Mouse (Mus musculus): ENCODE data around the gene 1810024B03Rik.
A peak's percentile ranks its signal among the peaks of the same experiment; 100 is the strongest.

The 1810024B03Rik gene

DNA sequence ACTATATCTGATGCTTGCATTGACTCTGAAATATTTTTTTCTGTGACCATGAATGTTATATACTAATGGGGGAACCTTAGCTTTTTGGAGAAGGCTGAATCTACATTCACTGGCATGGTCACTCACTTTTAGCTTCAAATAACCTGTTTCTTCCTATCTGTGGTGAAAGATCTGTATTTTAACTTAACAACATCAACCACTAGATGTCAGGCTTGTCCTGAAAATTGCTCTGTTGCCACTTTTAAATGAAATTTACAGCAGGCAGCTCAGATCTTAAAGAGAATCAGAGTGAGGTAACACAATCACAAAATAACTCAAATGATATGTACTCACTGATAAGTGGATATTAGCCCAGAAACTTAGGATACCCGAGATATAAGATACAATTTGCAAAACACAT is 41.8 kb downstream of the 1810024B03Rik start:
- peak; percentile 57 to 74 for DNase-seq

GRCm38 (mm10) chr2:127165675-127166074 is 42.4 kb downstream of the 1810024B03Rik start:
- DNase-seq: no peak

GRCm38 (mm10) chr2:127145699-127146098 is 62.4 kb downstream of the 1810024B03Rik start:
- no peak for DNase-seq

DNA sequence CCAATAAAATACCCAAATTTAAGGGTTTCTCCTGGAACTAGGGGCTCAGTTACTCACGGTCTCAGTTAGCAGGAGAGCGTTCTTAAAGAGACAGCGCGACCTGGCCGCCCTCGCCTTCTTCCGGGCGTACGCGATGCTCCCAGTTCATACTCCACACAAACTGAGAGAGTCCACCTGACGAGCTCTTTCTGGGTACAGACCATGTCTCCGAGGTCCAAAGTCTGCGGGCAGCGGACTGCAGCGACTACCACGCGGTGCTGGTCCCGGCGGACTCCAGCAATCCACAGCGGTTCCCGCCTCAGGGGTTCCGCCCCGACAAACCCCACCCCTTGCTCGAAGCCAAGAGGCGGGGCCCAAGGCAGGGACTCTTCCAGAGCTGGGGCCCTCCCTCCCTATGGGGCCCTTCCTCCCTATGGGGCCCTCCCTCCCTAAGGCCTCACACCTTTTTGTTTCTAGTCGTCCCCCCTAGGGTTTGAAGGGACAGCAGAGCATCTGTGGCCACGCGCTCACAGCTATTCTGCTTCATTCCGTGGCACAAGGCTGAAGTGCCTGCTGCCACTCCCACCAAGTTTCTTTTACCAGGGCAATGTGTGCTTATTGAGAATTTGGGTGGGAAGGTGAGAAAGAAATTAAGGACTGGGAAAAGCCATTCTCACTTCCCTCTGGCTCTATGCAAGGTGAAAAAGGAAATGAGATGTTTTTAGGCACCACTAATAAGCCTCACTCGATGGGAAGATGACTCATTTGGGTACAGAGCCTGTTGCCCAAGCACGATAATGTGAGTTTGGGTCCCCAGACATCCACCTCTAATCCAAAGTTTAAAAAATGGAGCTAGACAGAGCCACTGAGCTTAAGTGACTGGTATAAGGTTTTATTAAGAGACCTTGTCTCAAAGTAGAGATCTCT is 64.7 kb downstream of the 1810024B03Rik start, which contains the start of gene Itpripl1:
Itpripl1 (minus strand) TSS at position 285 of the 906 bp plus-strand sequence.
- peak; percentile 57 to 68 for DNase-seq

GRCm38 (mm10) chr2:127142577-127143157 is 65.4 kb downstream of the 1810024B03Rik start:
- peak; percentile 12 to 20 for DNase-seq

- no peak for DNase-seq
These were observed 66.0 kb downstream of the 1810024B03Rik start for GRCm38 (mm10) chr2:127142031-127142430.

GRCm38 (mm10) chr2:127140011-127140410 is 68.1 kb downstream of the 1810024B03Rik start:
- no peak for DNase-seq

DNA sequence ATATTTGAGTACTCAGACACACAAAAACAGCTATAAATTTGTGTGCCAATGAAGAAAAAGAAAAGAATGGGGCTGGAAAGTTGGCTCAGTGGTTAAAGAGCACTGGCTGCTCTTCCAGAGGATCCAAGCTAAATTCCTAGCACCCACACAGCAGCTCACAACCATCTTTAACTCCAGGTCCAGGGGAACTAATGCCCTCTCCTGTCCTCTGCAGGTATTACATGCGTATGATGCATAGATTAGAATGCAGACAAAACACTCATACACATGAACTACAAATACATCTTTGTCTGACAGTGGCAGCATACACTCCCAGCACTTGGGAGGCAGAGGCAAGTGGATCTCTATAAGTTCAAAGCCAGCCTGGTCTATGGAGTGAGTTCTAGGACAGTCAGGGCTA is 68.5 kb downstream of the 1810024B03Rik start:
- DNase-seq: no peak

DNA sequence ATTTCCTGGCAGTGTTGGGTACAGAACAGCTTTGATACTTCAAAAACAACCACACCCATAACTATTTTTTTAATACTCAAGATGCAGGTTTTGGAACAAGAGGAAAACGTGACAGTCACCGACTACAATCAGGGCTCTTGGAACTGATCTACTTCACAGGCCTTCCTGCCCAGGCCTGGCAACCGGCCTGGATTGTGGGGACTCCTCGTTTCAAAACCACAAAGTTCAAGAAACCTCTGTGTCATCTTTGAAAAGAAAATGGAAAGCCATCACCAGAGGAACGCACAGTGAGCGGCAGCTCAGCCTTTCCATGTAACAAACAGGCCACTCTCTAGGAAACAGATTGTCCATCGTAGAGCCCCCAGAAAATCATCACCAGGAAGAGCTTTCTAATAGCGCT is 69.0 kb downstream of the 1810024B03Rik start:
- DNase-seq: no peak

- DNase-seq: no peak
These were observed 69.6 kb downstream of the 1810024B03Rik start for GRCm38 (mm10) chr2:127138449-127138848.

GRCm38 (mm10) chr2:127137838-127138420 is 70.2 kb downstream of the 1810024B03Rik start:
- DNase-seq: no peak

DNA sequence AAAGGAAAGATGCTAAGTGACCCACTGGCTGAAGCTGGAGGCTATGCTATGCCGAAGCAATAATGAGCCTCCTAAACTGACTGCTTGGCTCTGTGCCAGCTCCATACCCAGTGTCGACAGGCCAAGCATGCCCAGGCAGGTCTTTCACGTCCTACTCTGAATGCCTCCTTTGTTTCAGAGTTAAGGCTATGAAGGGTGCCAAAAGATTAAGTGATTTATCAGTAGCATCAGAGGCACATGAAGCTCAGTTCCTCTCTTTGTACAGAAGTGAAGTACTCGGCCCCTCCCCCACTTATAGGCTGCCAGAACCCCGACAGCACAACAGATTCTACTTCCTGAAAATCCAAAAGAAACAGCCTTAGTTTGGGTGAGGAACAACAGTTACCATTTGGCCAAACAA is 71.1 kb downstream of the 1810024B03Rik start:
- peak; percentile 64 to 65 for DNase-seq
